Mouse (Mus musculus) limb, embryonic 10.5 days (tissue): ENCODE measurements around the gene Mroh8. TPM values are rescaled to one million over a fixed set of nuclear protein-coding genes. Genes with fewer than 3 reads are reported as not detected.
"Not testable (repeated sequence)": the region's sequence is repeated elsewhere in the genome, so short reads cannot be mapped to it uniquely, and the experiment has no call there.

Source experiments
- DNase-seq: peaks from one replicate; pipeline ENCODE4 v3.0.0-alpha.2; 2017; ENCODE audit warnings: low spot score
- H3K27ac ChIP-seq: fragments of 300-500 bp; sonication (generic); 2 replicates; pipeline ENCODE4 v1.5.1; 2016; ENCODE audit warnings: mild to moderate bottlenecking
- H3K27me3 ChIP-seq: fragments of 300-500 bp; sonication (generic); 2 replicates; pipeline ENCODE4 v1.6.1; 2016; ENCODE audit warnings: low read depth, mild to moderate bottlenecking; ENCODE audit not compliant: poor library complexity, severe bottlenecking
- H3K36me3 ChIP-seq: fragments of 300-500 bp; sonication (generic); 2 replicates; pipeline ENCODE4 v1.6.1; 2016; ENCODE audit warnings: mild to moderate bottlenecking, moderate library complexity
- H3K4me1 ChIP-seq: fragments of 300-500 bp; sonication (generic); 2 replicates; pipeline ENCODE4 v1.6.1; 2016
- H3K4me3 ChIP-seq: fragments of 300-500 bp; sonication (generic); 2 replicates; pipeline ENCODE4 v1.5.1; 2016; ENCODE audit warnings: mild to moderate bottlenecking, moderate library complexity
- H3K9me3 ChIP-seq: fragments of 300-500 bp; sonication (generic); replicated peaks from 2 replicates; pipeline ENCODE4 v1.6.1; 2016; ENCODE audit warnings: mild to moderate bottlenecking
- WGBS: fragments of 180-500 bp; shearing (Covaris S2); methylation state at CpG from one replicate; pipeline ENCODE4 v1.1.7; 2016; 5-methylcytosine and 5-hydroxymethylcytosine counted together
- polyA plus RNA-seq: library from polyadenylated mRNA; unstranded; fragments of >200 nt; fragmentation: Nextera tagmentation; extraction: Ambion mirVana; gene quantifications from 2 replicates; pipeline ENCODE4 v1.2.1, GENCODE M21; 2016

Mroh8 gene
- polyA plus RNA-seq, 1 experiment from 2014 or later: 0.66 TPM

- 3% methylated on average over 49 of the region's 49 CpGs for WGBS
- Histone ChIP-seq H3K27me3 (no peaks in the 10 kb centered on the region), H3K9me3 (no peaks in the 10 kb centered on the region), H3K4me1 (peaks cover 14% of the 10 kb centered on the region), H3K27ac (peak overlapping the region; percentile 98), H3K4me3 (peak overlapping the region; percentile 78), H3K36me3 (peaks cover 34% of the 10 kb centered on the region)
- no peak for DNase-seq
These were observed 75.6 kb downstream of the Mroh8 start for GRCm38 (mm10) chr2:157203459-157204365.

GRCm38 (mm10) chr2:157203026-157203425, 76.3 kb downstream of the Mroh8 start:
- Histone ChIP-seq H3K27me3 (no peaks in the 10 kb centered on the region), H3K36me3 (peaks cover 39% of the 10 kb centered on the region), H3K9me3 (no peaks in the 10 kb centered on the region), H3K27ac (no peak overlapping the region), H3K4me3 (peak overlapping the region; percentile 78), H3K4me1 (peaks cover 14% of the 10 kb centered on the region)
- no peak for DNase-seq

GRCm38 (mm10) chr2:157202361-157202760, 77.0 kb downstream of the Mroh8 start:
- no peaks in the 10 kb centered on the region for H3K27me3 ChIP-seq
- H3K4me3 ChIP-seq: no peak overlapping the region
- H3K9me3 ChIP-seq: no peaks in the 10 kb centered on the region
- no peak overlapping the region for H3K27ac ChIP-seq
- DNase-seq: no peak
- 93% methylated on average over 6 of the region's 6 CpGs for WGBS
- peaks cover 45% of the 10 kb centered on the region for H3K36me3 ChIP-seq
- peaks cover 14% of the 10 kb centered on the region for H3K4me1 ChIP-seq

- peaks cover 14% of the 10 kb centered on the region for H3K4me1 ChIP-seq
- H3K27ac ChIP-seq: no peak overlapping the region
- DNase-seq: no peak
- WGBS: 88% methylated on average over 6 of the region's 6 CpGs
- H3K9me3 ChIP-seq: no peaks in the 10 kb centered on the region
- H3K27me3 ChIP-seq: no peaks in the 10 kb centered on the region
- peaks cover 54% of the 10 kb centered on the region for H3K36me3 ChIP-seq
- no peak overlapping the region for H3K4me3 ChIP-seq
These were observed 78.1 kb downstream of the Mroh8 start for GRCm38 (mm10) chr2:157201081-157201830.

- WGBS: 96% methylated on average over 11 of the region's 11 CpGs
- H3K27me3 ChIP-seq: not testable (repeated sequence)
These were observed 80.9 kb downstream of the Mroh8 start for GRCm38 (mm10) chr2:157198405-157198804.

GRCm38 (mm10) chr2:157190651-157191050, 88.7 kb downstream of the Mroh8 start:
- H3K36me3 ChIP-seq: peaks cover 98% of the 10 kb centered on the region
- H3K4me3 ChIP-seq: no peak overlapping the region
- no peaks in the 10 kb centered on the region for H3K4me1 ChIP-seq
- no peak overlapping the region for H3K27ac ChIP-seq
- no peaks in the 10 kb centered on the region for H3K9me3 ChIP-seq
- 95% methylated on average over 4 of the region's 4 CpGs for WGBS
- DNase-seq: no peak
- no peaks in the 10 kb centered on the region for H3K27me3 ChIP-seq

More at GRCm38 (mm10) chr2:157198405-157198804, 80.9 kb downstream of the Mroh8 start:
- H3K9me3 ChIP-seq, H3K27ac ChIP-seq, H3K4me3 ChIP-seq, H3K4me1 ChIP-seq, DNase-seq: not testable (repeated sequence)
- peaks cover 80% of the 10 kb centered on the region for H3K36me3 ChIP-seq

- Histone ChIP-seq H3K27me3 (no peaks in the 10 kb centered on the region), H3K9me3 (no peaks in the 10 kb centered on the region), H3K36me3 (peaks cover 94% of the 10 kb centered on the region), H3K4me1 (no peaks in the 10 kb centered on the region), H3K27ac (no peak overlapping the region), H3K4me3 (no peak overlapping the region)
- no peak for DNase-seq
- WGBS: 90% methylated on average over 4 of the region's 4 CpGs
These were observed 92.1 kb downstream of the Mroh8 start for GRCm38 (mm10) chr2:157187223-157187622.

GRCm38 (mm10) chr2:157186504-157186903, 92.8 kb downstream of the Mroh8 start:
- H3K27ac ChIP-seq: no peak overlapping the region
- no peaks in the 10 kb centered on the region for H3K4me1 ChIP-seq
- no peak overlapping the region for H3K4me3 ChIP-seq
- H3K27me3 ChIP-seq: no peaks in the 10 kb centered on the region
- no peaks in the 10 kb centered on the region for H3K9me3 ChIP-seq
- no peak for DNase-seq
- peaks cover 94% of the 10 kb centered on the region for H3K36me3 ChIP-seq
- WGBS: 41% methylated on average over 5 of the region's 5 CpGs

- Histone ChIP-seq H3K4me1 (no peaks in the 10 kb centered on the region), H3K27ac (no peak overlapping the region), H3K36me3 (peaks cover 90% of the 10 kb centered on the region), H3K27me3 (no peaks in the 10 kb centered on the region), H3K9me3 (no peaks in the 10 kb centered on the region), H3K4me3 (no peak overlapping the region)
- DNase-seq: no peak
- 94% methylated on average over 13 of the region's 13 CpGs for WGBS
These were observed 94.2 kb downstream of the Mroh8 start for GRCm38 (mm10) chr2:157185022-157185660.

GRCm38 (mm10) chr2:157178167-157178566, 101.2 kb downstream of the Mroh8 start:
- Histone ChIP-seq H3K36me3 (peaks cover 77% of the 10 kb centered on the region), H3K27ac (no peak overlapping the region), H3K9me3 (no peaks in the 10 kb centered on the region), H3K4me1 (no peaks in the 10 kb centered on the region), H3K27me3 (no peaks in the 10 kb centered on the region), H3K4me3 (no peak overlapping the region)
- WGBS: 82% methylated on average over 6 of the region's 6 CpGs
- no peak for DNase-seq

- Histone ChIP-seq H3K4me1 (no peaks in the 10 kb centered on the region), H3K9me3 (no peaks in the 10 kb centered on the region), H3K27me3 (no peaks in the 10 kb centered on the region), H3K4me3 (no peak overlapping the region), H3K27ac (no peak overlapping the region), H3K36me3 (peaks cover 73% of the 10 kb centered on the region)
- no peak for DNase-seq
- 89% methylated on average over 3 of the region's 3 CpGs for WGBS
These were observed 103.1 kb downstream of the Mroh8 start for GRCm38 (mm10) chr2:157176248-157176647.

GRCm38 (mm10) chr2:157174416-157174815, 104.9 kb downstream of the Mroh8 start:
- no peaks in the 10 kb centered on the region for H3K9me3 ChIP-seq
- H3K36me3 ChIP-seq: peaks cover 73% of the 10 kb centered on the region
- 77% methylated on average over 5 of the region's 5 CpGs for WGBS
- H3K4me3 ChIP-seq: no peak overlapping the region
- no peaks in the 10 kb centered on the region for H3K27me3 ChIP-seq
- H3K27ac ChIP-seq: no peak overlapping the region
- no peak for DNase-seq
- no peaks in the 10 kb centered on the region for H3K4me1 ChIP-seq

GRCm38 (mm10) chr2:157173555-157173954, 105.8 kb downstream of the Mroh8 start:
- H3K4me3 ChIP-seq: no peak overlapping the region
- peaks cover 78% of the 10 kb centered on the region for H3K36me3 ChIP-seq
- 96% methylated on average over 6 of the region's 6 CpGs for WGBS
- no peaks in the 10 kb centered on the region for H3K27me3 ChIP-seq
- no peak for DNase-seq
- H3K9me3 ChIP-seq: no peaks in the 10 kb centered on the region
- H3K27ac ChIP-seq: no peak overlapping the region
- H3K4me1 ChIP-seq: no peaks in the 10 kb centered on the region
